Mouse (Mus musculus) CH12.LX (cell line): ENCODE measurements at regions not wholly inside any gene's neighbourhood (a gene's known extent, or its start where the extent isn't known, plus 50 kb on each side); places are given as distances from the start of the nearest gene placed in this dataset.

Experiments used
- DNase-seq: peaks from one replicate; pipeline ENCODE4 v3.0.0-alpha.2; 2013; ENCODE audit errors: extremely low read depth
- H3K27ac ChIP-seq: 2 replicates; pipeline ENCODE4 v1.5.1; 2012; ENCODE audit warnings: low read depth, mild to moderate bottlenecking, control low read depth, moderate library complexity; ENCODE audit not compliant: insufficient read depth
- H3K27me3 ChIP-seq: replicated peaks from 2 replicates; pipeline ENCODE3; 2012; ENCODE audit warnings: inconsistent platforms
- H3K36me3 ChIP-seq, 2 experiments: replicated peaks in 1 of 2; 2 replicates each; pipeline versions ENCODE3 to v1.6.1; 2012; ENCODE audit warnings: inconsistent platforms in 1 of 2, low read length in 1 of 2, mild to moderate bottlenecking in 1 of 2, mixed read lengths in 1 of 2, moderate library complexity in 1 of 2; ENCODE audit not compliant: control insufficient read depth in 1 of 2, insufficient read depth in 1 of 2
- H3K4me1 ChIP-seq, 2 experiments: 2 replicates each; pipeline ENCODE4 v1.6.1; 2012; ENCODE audit warnings: inconsistent platforms in 1 of 2, moderate library complexity in 1 of 2; ENCODE audit not compliant: insufficient read depth in 2 of 2, control insufficient read depth in 1 of 2
- H3K4me2 ChIP-seq: 2 replicates; pipeline ENCODE4 v1.6.1; 2012; ENCODE audit warnings: low read depth, mild to moderate bottlenecking, control low read depth; ENCODE audit not compliant: poor library complexity, insufficient read depth, severe bottlenecking
- H3K4me3 ChIP-seq, 3 experiments: fragments of 150-350 bp in 1 of 3; sonication (generic) in 1 of 3; replicated peaks in 1 of 3; 2 replicates each; pipeline versions ENCODE3 to v1.5.1; 2011 to 2012; ENCODE audit warnings: low read depth in 2 of 3, low read length in 2 of 3, mild to moderate bottlenecking in 2 of 3, moderate library complexity in 2 of 3, control low read depth in 1 of 3, improper control_type of control experiment in 1 of 3, inconsistent platforms in 1 of 3, mixed read lengths in 1 of 3; ENCODE audit not compliant: poor library complexity in 1 of 3
- H3K79me2 ChIP-seq: replicated peaks from 2 replicates; pipeline ENCODE4 v1.6.1; 2012; ENCODE audit warnings: mild to moderate bottlenecking, moderate library complexity; ENCODE audit not compliant: control insufficient read depth, poor library complexity, insufficient read depth, severe bottlenecking; ENCODE audit errors: extremely low read depth
- H3K9ac ChIP-seq: 2 replicates; pipeline ENCODE4 v1.6.1; 2012; ENCODE audit warnings: low read depth, mild to moderate bottlenecking, control low read depth, moderate library complexity; ENCODE audit not compliant: insufficient read depth
- H3K9me3 ChIP-seq: replicated peaks from 2 replicates; pipeline ENCODE3; 2012; ENCODE audit warnings: low read length, inconsistent platforms, mixed read lengths
- BHLHE40 ChIP-seq: IDR thresholded peaks from 2 replicates; pipeline ENCODE4 v1.6.1; 2011; ENCODE audit warnings: mild to moderate bottlenecking, low read depth, low read length, improper control_type of control experiment
- CHD1 ChIP-seq: IDR thresholded peaks from 2 replicates; pipeline ENCODE4 v1.6.1; 2012; ENCODE audit warnings: low read depth, low read length, improper control_type of control experiment, inconsistent platforms
- CHD2 ChIP-seq: IDR thresholded peaks from 2 replicates; pipeline ENCODE4 v1.6.1; 2011; ENCODE audit warnings: low read length, improper control_type of control experiment
- ELF1 ChIP-seq: IDR thresholded peaks from 2 replicates; pipeline ENCODE4 v1.6.1; 2014; ENCODE audit warnings: low read depth, mild to moderate bottlenecking, inconsistent platforms, low read length, improper control_type of control experiment
- EP300 ChIP-seq: IDR thresholded peaks from 2 replicates; pipeline ENCODE4 v1.6.1; 2011; ENCODE audit warnings: low read length, improper control_type of control experiment
- ETS1 ChIP-seq: conservative IDR thresholded peaks from 2 replicates; pipeline ENCODE4 v1.6.1; 2012; ENCODE audit warnings: low read depth, mild to moderate bottlenecking, inconsistent platforms, low read length, improper control_type of control experiment, moderate library complexity
- IRF4 ChIP-seq: IDR thresholded peaks from 2 replicates; pipeline ENCODE4 v1.6.1; 2014; ENCODE audit warnings: low read depth, mild to moderate bottlenecking, inconsistent platforms, low read length, improper control_type of control experiment
- JUND ChIP-seq: conservative IDR thresholded peaks from 2 replicates; pipeline ENCODE4 v1.6.1; 2011; ENCODE audit warnings: low read depth, low read length, improper control_type of control experiment
- KAT2A ChIP-seq: IDR thresholded peaks from 2 replicates; pipeline ENCODE4 v1.6.1; 2012; ENCODE audit warnings: low read length, improper control_type of control experiment, inconsistent platforms; ENCODE audit not compliant: insufficient replicate concordance
- MAFK ChIP-seq: IDR thresholded peaks from 2 replicates; pipeline ENCODE4 v1.6.1; 2011; ENCODE audit warnings: low read length, improper control_type of control experiment; ENCODE audit not compliant: insufficient replicate concordance
- MAZ ChIP-seq: IDR thresholded peaks from 2 replicates; pipeline ENCODE4 v1.6.1; 2012; ENCODE audit warnings: low read depth, mild to moderate bottlenecking, inconsistent platforms, low read length, improper control_type of control experiment, moderate library complexity
- MYC ChIP-seq: IDR thresholded peaks from 2 replicates; pipeline ENCODE4 v1.6.1; 2011; ENCODE audit warnings: low read depth, mild to moderate bottlenecking, improper control_type of control experiment, low read length
- NELFE ChIP-seq: IDR thresholded peaks from 2 replicates; pipeline ENCODE4 v1.6.1; 2011; ENCODE audit warnings: low read depth, low read length, improper control_type of control experiment
- NRF1 ChIP-seq: IDR thresholded peaks from 2 replicates; pipeline ENCODE4 v1.6.1; 2014; ENCODE audit warnings: low read depth, mild to moderate bottlenecking, inconsistent platforms, low read length, improper control_type of control experiment, moderate library complexity
- PAX5 ChIP-seq: IDR thresholded peaks from 2 replicates; pipeline ENCODE4 v1.6.1; 2012; ENCODE audit warnings: low read length, inconsistent platforms, mixed read lengths
- POLR2A ChIP-seq: IDR thresholded peaks from 2 replicates; pipeline ENCODE4 v1.6.1; 2011; ENCODE audit warnings: low read depth, mild to moderate bottlenecking, improper control_type of control experiment, low read length
- POLR2AphosphoS2 ChIP-seq: IDR thresholded peaks from 2 replicates; pipeline ENCODE4 v1.6.1; 2011; ENCODE audit warnings: low read depth, low read length, improper control_type of control experiment
- RCOR1 ChIP-seq: conservative IDR thresholded peaks from 2 replicates; pipeline ENCODE4 v1.6.1; 2012; ENCODE audit warnings: low read depth, mild to moderate bottlenecking, inconsistent platforms, low read length, improper control_type of control experiment
- SIN3A ChIP-seq: IDR thresholded peaks from 2 replicates; pipeline ENCODE4 v1.6.1; 2012; ENCODE audit warnings: low read length, improper control_type of control experiment, inconsistent platforms
- SMC3 ChIP-seq: IDR thresholded peaks from 2 replicates; pipeline ENCODE4 v1.6.1; 2011; ENCODE audit warnings: low read depth, low read length, improper control_type of control experiment
- TBP ChIP-seq: conservative IDR thresholded peaks from 2 replicates; pipeline ENCODE4 v1.6.1; 2011; ENCODE audit warnings: low read depth, low read length, improper control_type of control experiment
- TCF12 ChIP-seq: IDR thresholded peaks from 2 replicates; pipeline ENCODE4 v1.6.1; 2014; ENCODE audit warnings: low read depth, mild to moderate bottlenecking, inconsistent platforms, low read length, improper control_type of control experiment
- UBTF ChIP-seq: IDR thresholded peaks from 2 replicates; pipeline ENCODE4 v1.6.1; 2012; ENCODE audit warnings: low read depth, mild to moderate bottlenecking, inconsistent platforms, low read length, improper control_type of control experiment, moderate library complexity
- ZC3H11A ChIP-seq: IDR thresholded peaks from 2 replicates; pipeline ENCODE4 v1.6.1; 2012; ENCODE audit warnings: low read depth, mild to moderate bottlenecking, inconsistent platforms, low read length, improper control_type of control experiment
- ZKSCAN1 ChIP-seq: IDR thresholded peaks from 2 replicates; pipeline ENCODE4 v1.6.1; 2012; ENCODE audit warnings: low read depth, inconsistent platforms, low read length, improper control_type of control experiment, borderline replicate concordance
- ZNF384 ChIP-seq: IDR thresholded peaks from 2 replicates; pipeline ENCODE4 v1.6.1; 2012; ENCODE audit warnings: low read depth, low read length, improper control_type of control experiment, inconsistent platforms
- dilution Hi-C: fragments of 300-500 bp; cut with MboI; formaldehyde crosslinking; loops from 2 replicates; pipeline ENCODE4 v1.14.3; 2020; ENCODE audit warnings: low sequenced_read_pairs; ENCODE audit not compliant: extremely low pct_unique_long_range_greater_than_20kb, extremely low pct_ligation_motif_present
- in situ Hi-C: fragments of 300-500 bp; cut with MboI; formaldehyde crosslinking; loops from 3 replicates; pipeline ENCODE4 v1.14.3; 2019; ENCODE audit warnings: low sequenced_read_pairs, low pct_ligation_motif_present, low pct_unique_long_range_greater_than_20kb, mixed read lengths

- in situ Hi-C loops, result no loop called here
Observed at GRCm38 (mm10) chr6:49733191-49733590, 89.3 kb upstream of the Npy start.

GRCm38 (mm10) chr6:49743157-49743556 is 79.4 kb upstream of the Npy start:
- no peak overlapping the region for H3K27ac ChIP-seq
- H3K4me1 ChIP-seq, result peaks cover 0 to 30% of the 10 kb centered on the region in 2 experiments; a peak in 2 of 4 replicates
- peak overlapping the region; percentile 67 for H3K4me2 ChIP-seq
- in situ Hi-C loops, result no loop called here
- H3K27me3 ChIP-seq, result no peaks in the 10 kb centered on the region
- no peaks in the 10 kb centered on the region for H3K36me3 ChIP-seq
- dilution Hi-C loops, result no loop called here
- DNase-seq, result peak; percentile 54
- H3K9me3 ChIP-seq, result no peaks in the 10 kb centered on the region
- H3K79me2 ChIP-seq, result no peaks in the 10 kb centered on the region
- no peak overlapping the region for H3K4me3 ChIP-seq
- no peak overlapping the region for H3K9ac ChIP-seq
- no peak for TF ChIP-seq ZNF384
- TF ChIP-seq TBP, result no peak
- no peak; the same call in 1 of the 2 replicates for TF ChIP-seq RCOR1
- TF ChIP-seq NRF1, result no peak
- TF ChIP-seq UBTF, result no peak
- no peak for TF ChIP-seq ETS1
- TF ChIP-seq ZC3H11A, result no peak
- TF ChIP-seq CHD2, result no peak
- TF ChIP-seq CHD1, result no peak
- TF ChIP-seq NELFE, result no peak
- TF ChIP-seq MAFK, result no peak
- no peak for TF ChIP-seq BHLHE40
- TF ChIP-seq ZKSCAN1, result no peak
- peak; percentile 42; the same call in 1 of the 2 replicates for TF ChIP-seq EP300
- TF ChIP-seq MYC, result peak; percentile 38; the same call in 1 of the 2 replicates
- TF ChIP-seq SMC3, result no peak
- no peak for TF ChIP-seq MAZ
- no peak for TF ChIP-seq POLR2A
- 0 out of 2 replicates have a peak, but pooled peaks have one; percentile 17 for TF ChIP-seq ELF1
- no peak for TF ChIP-seq KAT2A
- peak; percentile 35; the same call in 1 of the 2 replicates for TF ChIP-seq TCF12
- TF ChIP-seq JUND, result no peak
- peak; percentile 64; the same call in 1 of the 2 replicates for TF ChIP-seq IRF4
- TF ChIP-seq, all 38 proteins: peak for 5

More at GRCm38 (mm10) chr6:49733191-49733590, 89.3 kb upstream of the Npy start:
- TF ChIP-seq ELF1, result no peak
- no peak for TF ChIP-seq SIN3A
- TF ChIP-seq POLR2AphosphoS2, result no peak
- no peak for TF ChIP-seq TCF12
- no peak for TF ChIP-seq TBP
- TF ChIP-seq BHLHE40, result no peak
- TF ChIP-seq PAX5, result no peak
- TF ChIP-seq MAFK, result no peak
- no peak for TF ChIP-seq ETS1
- no peak for TF ChIP-seq ZNF384
- no peak overlapping the region for H3K27ac ChIP-seq
- no peaks in the 10 kb centered on the region for H3K4me1 ChIP-seq
- no peak overlapping the region for H3K9ac ChIP-seq
- no peak overlapping the region for H3K4me2 ChIP-seq
- dilution Hi-C loops, result no loop called here
- H3K27me3 ChIP-seq, result no peaks in the 10 kb centered on the region
- H3K79me2 ChIP-seq, result no peaks in the 10 kb centered on the region
- H3K36me3 ChIP-seq, result no peaks in the 10 kb centered on the region
- H3K4me3 ChIP-seq, result no peak overlapping the region
- H3K9me3 ChIP-seq, result no peaks in the 10 kb centered on the region
- DNase-seq, result no peak
